Mouse (Mus musculus) kidney, postnatal 14 days (tissue): ENCODE measurements around the gene Nt5dc2.

Experiments
- DNase-seq: peaks from one replicate; pipeline ENCODE4 v3.0.0; 2022; ENCODE audit warnings: mixed read lengths

The Nt5dc2 gene

DNA sequence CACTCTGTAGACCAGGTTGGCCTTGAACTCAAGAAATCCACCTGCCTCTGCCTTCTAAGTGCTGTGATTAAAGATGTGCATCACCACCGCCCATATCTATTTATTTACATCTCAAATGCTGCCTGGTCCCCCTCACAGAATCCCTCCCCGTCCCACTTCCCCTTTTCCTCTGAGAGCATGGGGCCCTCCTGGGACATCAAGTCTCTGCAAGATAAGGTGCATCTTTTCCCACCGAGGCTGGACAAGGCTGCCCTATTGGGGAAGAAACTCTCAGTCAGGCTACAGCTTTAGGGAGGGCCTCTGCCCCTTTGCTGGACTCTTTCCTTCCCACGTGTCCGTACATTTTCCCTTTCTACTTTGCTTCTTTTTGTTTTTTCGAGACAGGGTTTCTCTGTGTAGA, 38.7 kb downstream of the Nt5dc2 start:
- DNase-seq: no peak

DNA sequence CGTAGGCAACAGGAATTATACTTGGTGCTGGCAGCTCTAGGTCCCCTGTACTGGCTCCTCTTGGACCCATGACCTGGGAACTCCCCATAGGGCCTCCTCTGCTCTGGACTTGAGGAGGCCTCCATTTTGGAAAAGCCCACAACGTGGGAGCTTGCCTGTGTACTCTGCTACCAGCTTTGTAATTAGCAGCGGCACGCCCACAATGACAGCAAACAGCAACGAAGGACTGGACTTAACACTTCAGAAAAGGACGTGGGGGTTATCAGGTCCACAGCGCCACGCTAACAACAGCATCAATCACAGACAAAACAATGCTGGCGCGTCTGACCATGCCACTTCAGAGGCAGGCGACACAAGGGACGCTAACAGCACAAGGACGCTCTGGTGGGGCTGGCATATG, 40.1 kb downstream of the Nt5dc2 start:
- DNase-seq: no peak

DNA sequence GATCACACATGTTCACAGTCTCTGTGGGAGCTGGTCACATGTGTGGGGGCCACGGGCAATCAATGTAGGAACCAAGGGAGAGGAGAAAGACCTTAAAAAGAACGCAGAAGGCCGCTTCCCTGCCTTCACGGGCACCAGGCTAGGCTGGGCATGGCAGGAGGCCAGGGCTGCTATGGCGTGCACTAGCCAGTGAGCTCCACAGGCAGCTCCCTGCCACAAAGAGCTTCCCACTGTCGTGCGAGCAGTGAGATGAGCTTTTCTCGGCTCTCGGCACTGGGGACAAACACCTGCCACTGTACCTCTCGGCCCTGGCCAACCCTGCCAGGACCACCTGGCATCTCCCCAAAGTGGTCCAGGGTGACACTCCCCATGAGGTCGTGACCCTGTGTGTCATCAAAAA, 40.5 kb downstream of the Nt5dc2 start:
- DNase-seq: no peak

DNA sequence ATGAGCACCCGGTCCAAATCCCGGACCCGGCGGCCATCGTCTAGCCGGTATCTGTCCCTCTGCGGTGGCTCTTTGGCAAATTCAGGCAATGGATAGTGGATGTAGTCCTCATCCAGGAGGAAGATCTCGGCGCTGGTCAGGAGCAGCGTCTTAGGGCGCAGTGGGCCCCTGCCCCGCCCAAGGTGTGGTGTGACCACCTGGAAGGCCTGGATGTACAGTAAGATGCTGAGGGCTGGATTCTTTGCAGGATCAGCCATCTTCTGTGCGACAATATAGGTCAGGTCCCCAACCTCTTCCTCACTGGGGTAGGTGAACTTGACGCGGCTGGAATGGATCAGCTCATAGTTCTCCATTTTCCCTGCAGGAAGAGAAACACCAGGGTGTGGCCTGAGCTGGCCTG, 41.0 kb downstream of the Nt5dc2 start:
- DNase-seq: no peak

DNA sequence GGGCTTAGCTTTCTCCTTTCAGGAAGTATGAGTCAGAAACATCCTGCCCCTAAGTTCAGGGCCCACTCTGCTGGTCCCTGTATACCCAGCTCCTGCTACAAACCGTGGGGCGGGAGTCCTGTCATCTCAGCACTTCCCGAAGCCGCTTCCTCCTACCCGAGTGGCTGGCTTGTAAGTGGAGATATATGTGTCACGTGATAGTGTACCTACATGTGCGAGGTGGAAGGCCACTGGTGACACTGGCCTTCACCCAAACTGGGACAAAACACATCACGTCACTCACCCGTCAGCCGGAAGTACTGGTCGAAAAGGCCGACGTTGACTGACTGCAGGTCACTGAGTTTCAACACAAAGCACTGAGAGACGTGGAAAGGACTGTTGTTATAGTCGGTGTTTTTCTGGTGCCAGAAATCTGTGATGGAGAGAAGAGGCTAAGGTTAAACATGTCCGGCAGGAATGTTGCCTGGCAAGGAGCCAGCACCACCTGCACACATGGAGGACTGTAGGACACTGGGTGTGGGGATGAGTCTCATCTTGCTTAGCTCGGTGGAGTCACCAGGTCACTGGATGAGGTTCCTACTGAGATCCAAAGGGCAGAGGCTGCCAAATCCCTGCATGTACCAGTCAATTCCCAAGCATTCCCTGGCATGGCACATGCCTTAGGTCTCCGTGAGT, 42.1 kb downstream of the Nt5dc2 start:
- DNase-seq: peak; percentile 63

DNA sequence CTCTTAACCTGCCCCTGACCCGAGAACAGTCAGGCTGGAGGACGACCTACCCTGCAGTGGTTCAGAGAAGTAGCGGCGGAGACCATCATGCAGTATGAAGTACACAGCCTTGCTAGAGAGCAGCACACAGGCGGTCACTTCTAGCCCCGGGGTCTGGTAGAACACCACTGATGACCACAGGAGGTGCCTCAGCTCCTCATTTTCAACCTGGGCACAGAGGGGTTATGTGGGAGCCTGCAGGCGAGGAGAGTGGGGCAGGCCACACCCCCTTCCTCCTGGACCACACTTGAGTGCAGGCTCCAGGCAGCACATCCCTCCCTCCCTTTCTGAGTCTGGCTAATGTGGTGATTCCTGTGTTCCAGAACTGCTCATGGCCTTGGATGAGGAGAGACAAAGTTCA, 42.7 kb downstream of the Nt5dc2 start:
- DNase-seq: no peak

DNA sequence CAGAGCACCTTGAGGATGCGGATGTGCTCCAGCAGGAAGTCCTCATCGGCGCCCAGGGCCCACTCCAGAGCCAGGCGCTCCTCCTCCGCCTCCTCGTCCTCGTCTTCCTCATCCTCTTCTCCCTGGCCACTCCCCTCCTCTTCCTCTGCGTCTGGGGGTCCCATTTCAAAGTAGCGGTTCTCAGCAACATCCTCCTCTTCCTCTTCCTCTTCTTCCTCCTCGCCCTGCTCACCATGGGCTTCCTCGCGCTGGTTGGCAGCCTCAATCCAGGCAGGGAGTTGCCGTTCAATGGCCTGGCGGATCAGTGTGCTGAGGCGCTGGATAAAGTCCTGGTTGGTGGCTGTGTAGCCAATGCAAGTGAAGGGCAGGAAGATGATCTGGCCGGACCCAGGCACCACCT, 46.4 kb downstream of the Nt5dc2 start:
- DNase-seq: no peak

DNA sequence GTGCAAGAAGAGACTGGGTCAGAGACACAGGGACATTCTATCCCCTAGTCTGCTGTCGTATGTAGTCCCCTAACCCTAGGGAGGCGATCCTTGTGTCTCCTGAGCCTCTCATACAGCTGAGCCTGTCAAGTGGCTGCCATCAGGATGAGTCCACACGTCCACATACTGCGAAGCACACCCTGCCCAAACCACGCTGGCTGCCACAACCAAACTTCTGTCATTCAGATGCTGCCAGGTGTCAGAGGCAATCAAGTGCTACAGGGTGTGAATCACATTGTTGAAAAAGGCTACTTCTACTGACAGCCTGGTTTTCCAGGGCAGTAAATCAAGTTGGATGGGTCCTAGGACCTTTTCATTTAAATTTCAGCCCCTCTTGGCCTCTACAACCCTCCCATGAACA, 46.9 kb downstream of the Nt5dc2 start:
- DNase-seq: no peak

DNA sequence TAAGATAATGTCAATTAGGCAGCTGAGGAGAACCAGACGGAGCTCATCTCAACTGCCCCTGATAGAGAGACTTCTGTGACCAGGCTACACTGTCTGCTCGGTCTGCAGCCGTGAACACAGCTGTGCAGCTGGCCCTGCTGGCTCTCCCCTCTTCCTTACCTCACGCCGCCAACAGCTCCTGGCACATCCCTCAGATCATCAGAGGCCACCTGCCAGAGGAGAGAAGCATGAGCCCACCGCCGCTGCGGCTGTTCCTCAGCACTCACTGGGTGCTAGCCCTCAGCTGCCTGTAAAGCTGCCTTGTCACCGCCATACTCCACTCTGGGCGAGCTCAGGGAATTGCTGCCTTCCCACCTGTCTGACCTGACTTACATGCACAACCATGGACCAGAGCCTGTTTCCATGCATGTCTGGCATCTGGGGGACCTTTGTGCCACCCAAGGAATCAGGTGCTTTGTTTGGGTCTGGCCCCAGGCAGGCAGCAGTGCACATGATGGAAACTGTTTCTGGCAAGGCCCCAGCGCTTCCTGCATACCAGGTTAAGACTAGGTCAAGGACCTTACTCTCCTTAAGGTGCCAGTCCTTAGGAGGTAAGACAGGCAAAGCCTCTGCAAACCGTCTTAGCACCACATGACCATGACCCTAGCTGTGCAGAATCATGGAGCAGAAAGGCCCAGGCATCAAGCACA, 49.0 kb downstream of the Nt5dc2 start:
- peak; percentile 74 for DNase-seq

DNA sequence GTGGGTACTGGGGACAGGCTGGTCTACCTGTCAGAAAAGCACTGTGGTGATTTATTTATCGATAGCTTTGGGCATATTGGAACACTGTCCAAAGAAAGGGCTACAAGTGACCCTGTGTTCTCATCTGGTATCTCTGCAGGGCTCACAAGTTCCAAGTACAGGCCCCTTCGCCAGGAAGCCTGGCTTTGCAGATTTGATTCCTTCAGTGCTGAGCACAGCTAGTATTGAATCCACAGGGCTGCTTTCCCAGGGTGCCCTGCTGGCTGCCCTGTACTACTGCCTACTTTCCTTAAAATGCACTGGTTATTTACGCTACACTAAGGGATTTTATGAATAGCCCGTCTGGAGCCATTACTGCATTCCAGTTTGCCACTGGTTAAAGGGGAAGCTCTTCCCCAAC, 50.7 kb downstream of the Nt5dc2 start:
- DNase-seq: no peak

DNA sequence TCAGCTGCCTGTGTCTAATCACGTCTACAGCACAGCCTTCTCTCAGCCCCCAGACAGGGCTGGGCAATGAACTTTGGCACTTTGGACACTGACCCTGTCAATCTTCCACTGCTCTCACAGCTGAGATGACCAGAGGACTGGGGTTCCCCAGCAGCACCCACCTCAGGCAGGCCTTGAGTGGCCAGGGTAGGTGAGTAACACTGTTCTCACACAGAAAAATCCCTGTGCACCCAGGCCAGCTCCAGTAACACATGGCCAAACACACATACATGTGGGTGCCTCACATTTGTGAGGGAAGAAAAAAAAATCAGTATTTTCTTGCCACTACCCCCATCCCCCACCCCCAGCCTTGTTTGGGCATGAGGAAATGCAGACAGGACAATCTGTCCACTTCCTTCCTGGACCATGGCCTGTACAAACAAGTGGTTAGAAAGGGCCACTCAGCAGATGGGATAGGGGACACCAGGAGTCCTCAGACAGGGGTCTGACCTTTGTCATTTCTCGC, 52.0 kb downstream of the Nt5dc2 start:
- DNase-seq: peak; percentile 79

DNA sequence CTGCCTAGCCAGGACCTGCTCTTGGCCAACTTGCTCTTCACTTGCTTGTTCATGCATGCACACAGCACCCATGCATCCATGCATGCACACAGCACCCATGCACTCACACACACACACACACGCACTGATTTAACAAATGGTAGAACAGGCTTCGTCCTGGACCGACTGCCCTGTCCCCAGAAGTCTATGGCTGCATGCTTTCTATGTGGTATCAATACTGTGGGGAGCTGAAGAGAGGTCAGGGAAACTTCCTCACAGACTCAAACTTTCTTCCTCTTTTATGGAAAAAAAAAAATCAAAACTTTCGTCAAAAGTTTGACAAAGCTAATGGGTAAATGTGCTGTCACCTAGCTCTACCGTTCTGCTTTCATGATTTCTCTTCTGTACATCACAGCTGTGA, 52.7 kb downstream of the Nt5dc2 start:
- DNase-seq: no peak

DNA sequence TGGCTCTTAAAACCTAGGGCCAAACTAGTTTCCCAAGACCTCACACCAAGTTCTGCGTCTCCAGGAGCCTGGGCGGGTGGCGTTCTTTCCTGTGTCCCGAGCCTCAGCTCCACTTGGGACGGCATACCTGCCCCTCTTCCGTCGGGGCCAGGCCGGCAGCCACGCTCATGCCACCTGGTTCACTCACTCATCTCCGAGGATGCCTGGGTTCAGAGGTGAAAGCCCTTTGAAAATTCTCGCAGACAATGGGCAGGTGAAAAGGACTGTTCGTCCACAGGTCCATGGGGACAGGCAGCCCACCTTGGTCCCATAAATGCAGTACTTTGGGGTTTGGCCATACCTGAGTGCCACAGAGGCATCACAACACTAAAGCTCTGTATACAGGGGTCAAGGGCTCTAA, 53.3 kb downstream of the Nt5dc2 start:
- no peak for DNase-seq

DNA sequence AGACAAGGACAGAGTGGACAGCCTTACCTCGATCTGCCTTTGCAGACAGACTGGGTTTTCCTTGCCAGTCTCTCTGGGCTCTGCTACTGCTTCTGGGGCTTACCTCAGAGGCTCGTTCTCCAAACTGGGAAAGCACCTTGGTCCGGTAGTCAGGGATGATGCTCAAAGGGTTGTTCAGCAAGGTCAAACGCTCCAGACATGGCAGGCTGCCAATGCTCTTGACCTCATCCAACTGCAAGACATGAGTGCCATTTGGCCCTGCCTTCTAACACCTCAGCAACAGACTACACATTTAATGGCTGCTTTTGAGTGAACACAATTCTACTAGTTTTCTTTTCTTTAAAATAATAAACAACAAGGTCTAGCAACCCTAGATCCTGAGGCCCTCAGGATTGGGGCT, 55.8 kb downstream of the Nt5dc2 start:
- DNase-seq: peak; percentile 82
